Mouse (Mus musculus): ENCODE measurements at regions not wholly inside any gene's neighbourhood (a gene's known extent, or its start where the extent isn't known, plus 50 kb on each side); places are given as distances from the start of the nearest gene placed in this dataset.

DNA sequence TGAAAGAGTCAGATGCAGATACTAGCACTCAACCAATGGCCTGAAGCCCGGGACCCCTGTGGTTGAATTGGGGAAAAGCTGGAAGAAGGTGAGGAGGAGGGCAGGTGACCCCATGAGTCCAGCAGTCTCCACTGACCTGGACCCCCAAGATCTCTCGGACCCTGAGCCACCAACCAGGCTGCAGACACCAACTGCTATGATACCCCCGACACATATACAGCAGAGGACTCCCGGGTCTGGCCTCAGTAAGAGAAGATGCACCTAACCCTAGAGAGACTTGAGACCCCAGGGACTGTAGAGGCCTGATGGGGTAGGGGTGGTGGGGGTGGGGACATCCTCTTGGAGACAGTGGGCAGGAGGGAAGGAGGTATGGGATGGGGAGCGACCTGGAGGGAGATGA is 289.5 kb downstream of the Cxxc4 start:
- no peak for ATAC-seq
- Histone ChIP-seq H3K4me2 (ENCODE audit: low read length) (no peak overlapping the region), H3K9me3 (replicated peaks; ENCODE audit: control insufficient read depth, low read length) (no peaks in the 10 kb centered on the region), H3K27me3 (replicated peaks; ENCODE audit: control insufficient read depth, insufficient read depth, low read length) (no peaks in the 10 kb centered on the region), H3K36me3 (ENCODE audit: control insufficient read depth, insufficient read depth, low read length) (no peaks in the 10 kb centered on the region), H3K9ac (ENCODE audit: low read length) (no peak overlapping the region), H3K27ac (ENCODE audit: low read depth, low read length) (no peak overlapping the region), H3K4me3 (ENCODE audit: low read depth, low read length) (no peak overlapping the region), H3K4me1 (ENCODE audit: control insufficient read depth, insufficient read depth, low read length) (no peaks in the 10 kb centered on the region)
- DNase-seq (ENCODE audit: low spot score) = no peak
- WGBS = 90% methylated on average over 5 of the region's 5 CpGs

DNA sequence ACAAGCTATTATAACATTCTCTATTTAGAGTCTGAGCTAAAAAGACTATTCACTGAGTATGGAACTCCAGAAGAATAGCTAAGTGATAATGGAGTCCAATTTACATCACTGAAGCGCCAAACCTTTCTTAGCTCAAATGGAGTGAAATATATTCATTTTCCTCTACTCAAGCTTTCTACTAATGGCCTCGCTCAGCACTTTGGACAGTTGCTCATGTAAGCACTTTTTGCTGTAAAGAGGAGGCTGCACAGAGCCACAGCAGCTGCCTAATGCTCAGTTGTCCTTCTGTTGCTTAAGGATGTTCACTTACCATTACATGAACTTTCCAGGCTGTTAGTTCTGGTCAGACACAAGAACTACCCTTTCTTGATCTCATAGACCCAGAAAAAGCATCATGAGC is 268.7 kb upstream of the Tacr3 start:
- Histone ChIP-seq H3K9me3 (replicated peaks; ENCODE audit: control insufficient read depth, low read length) (no peaks in the 10 kb centered on the region), H3K36me3 (ENCODE audit: control insufficient read depth, insufficient read depth, low read length) (no peaks in the 10 kb centered on the region), H3K27ac (ENCODE audit: low read depth, low read length) (no peak overlapping the region), H3K9ac (ENCODE audit: low read length) (no peak overlapping the region), H3K4me3 (ENCODE audit: low read depth, low read length) (no peak overlapping the region), H3K4me2 (ENCODE audit: low read length) (no peak overlapping the region), H3K4me1 (ENCODE audit: control insufficient read depth, insufficient read depth, low read length) (no peaks in the 10 kb centered on the region), H3K27me3 (replicated peaks; ENCODE audit: control insufficient read depth, insufficient read depth, low read length) (no peaks in the 10 kb centered on the region)
- peak; percentile 50; the same call in 1 of the 2 replicates for ATAC-seq
- peak; percentile 40 for DNase-seq (ENCODE audit: low spot score)
- 26% methylated on average over 2 of the region's 2 CpGs for WGBS

DNA sequence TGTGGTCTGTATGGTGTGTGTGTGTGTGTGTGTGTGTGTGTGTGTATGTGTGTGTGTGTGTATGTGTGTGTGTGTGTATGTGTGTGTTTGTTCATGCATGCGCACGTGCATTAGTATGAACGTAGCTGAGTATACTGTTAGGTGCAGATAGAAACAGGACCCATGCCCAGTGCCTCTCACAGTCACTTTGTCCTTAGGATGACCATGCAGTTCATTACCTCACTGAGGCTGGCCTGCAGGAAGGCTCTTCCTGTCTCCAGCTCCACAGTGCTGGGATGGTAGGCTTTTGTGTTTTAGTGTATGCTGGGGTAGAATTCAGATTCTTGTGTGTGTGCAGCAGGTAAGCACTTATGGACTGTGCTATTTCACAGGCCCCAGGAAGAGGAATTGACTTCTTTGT is 250.0 kb upstream of the Tacr3 start:
- 89% methylated on average over 3 of the region's 3 CpGs for WGBS
- Histone ChIP-seq H3K9me3 (replicated peaks; ENCODE audit: control insufficient read depth, low read length) (no peaks in the 10 kb centered on the region), H3K9ac (ENCODE audit: low read length) (no peak overlapping the region), H3K4me2 (ENCODE audit: low read length) (no peak overlapping the region), H3K27ac (ENCODE audit: low read depth, low read length) (no peak overlapping the region), H3K4me3 (ENCODE audit: low read depth, low read length) (no peak overlapping the region), H3K27me3 (replicated peaks; ENCODE audit: control insufficient read depth, insufficient read depth, low read length) (no peaks in the 10 kb centered on the region), H3K36me3 (ENCODE audit: control insufficient read depth, insufficient read depth, low read length) (no peaks in the 10 kb centered on the region), H3K4me1 (ENCODE audit: control insufficient read depth, insufficient read depth, low read length) (no peaks in the 10 kb centered on the region)
- ATAC-seq (no peak), DNase-seq (ENCODE audit: low spot score) (no peak)

DNA sequence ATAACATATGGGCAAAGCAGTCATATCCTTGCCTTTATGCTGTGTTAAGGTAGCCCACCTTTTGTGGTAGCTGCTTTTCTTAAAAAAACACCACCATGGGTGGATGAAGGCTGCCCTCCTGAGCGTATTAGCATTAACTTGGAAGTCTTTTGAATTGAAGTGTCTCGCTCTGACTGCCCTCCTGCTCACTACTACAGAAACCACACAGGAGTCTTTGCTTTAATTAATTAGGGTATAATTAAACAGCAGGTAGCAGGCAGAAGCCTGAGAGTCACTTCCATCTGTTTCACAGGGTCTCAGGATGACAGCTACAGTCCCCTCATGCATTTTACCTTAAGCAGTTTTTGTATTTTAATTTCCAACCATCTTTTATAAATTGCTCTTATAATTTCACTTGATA is 240.2 kb upstream of the Tacr3 start:
- H3K36me3 ChIP-seq (ENCODE audit: control insufficient read depth, insufficient read depth, low read length) = no peaks in the 10 kb centered on the region
- DNase-seq (ENCODE audit: low spot score) = no peak
- 5% methylated on average over 2 of the region's 2 CpGs for WGBS
- H3K9me3 ChIP-seq (replicated peaks; ENCODE audit: control insufficient read depth, low read length) = no peaks in the 10 kb centered on the region
- H3K27me3 ChIP-seq (replicated peaks; ENCODE audit: control insufficient read depth, insufficient read depth, low read length) = no peaks in the 10 kb centered on the region
- H3K9ac ChIP-seq (ENCODE audit: low read length) = no peak overlapping the region
- no peaks in the 10 kb centered on the region for H3K4me1 ChIP-seq (ENCODE audit: control insufficient read depth, insufficient read depth, low read length)
- ATAC-seq = peak; percentile 57; the same call in 1 of the 2 replicates
- no peak overlapping the region for H3K4me2 ChIP-seq (ENCODE audit: low read length)
- H3K27ac ChIP-seq (ENCODE audit: low read depth, low read length) = no peak overlapping the region
- H3K4me3 ChIP-seq (ENCODE audit: low read depth, low read length) = no peak overlapping the region

DNA sequence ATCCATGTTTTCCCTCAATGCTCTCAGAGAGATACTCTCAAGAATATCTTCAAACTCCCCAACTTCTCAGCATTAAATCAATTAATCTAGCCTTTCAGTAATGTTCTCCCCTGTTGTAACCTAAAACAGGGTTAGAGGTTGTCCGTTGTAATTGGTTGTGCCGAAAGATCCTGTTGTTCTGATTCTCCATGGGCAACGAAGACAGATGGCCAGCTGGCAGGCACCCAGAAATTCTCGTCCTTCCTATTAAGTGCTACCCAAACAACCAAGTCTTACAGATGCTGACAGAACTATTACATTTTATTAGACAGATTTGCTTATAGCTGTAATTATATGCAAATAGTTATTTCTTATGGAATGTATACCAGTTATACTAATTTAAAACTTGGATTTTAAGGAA is 225.9 kb upstream of the Tacr3 start:
- ATAC-seq (0 out of 2 replicates have a peak, but pooled peaks have one; percentile 21), DNase-seq (ENCODE audit: low spot score) (peak; percentile 72)
- whole genome bisulfite sequencing = 26% methylated on average over 4 of the region's 4 CpGs

DNA sequence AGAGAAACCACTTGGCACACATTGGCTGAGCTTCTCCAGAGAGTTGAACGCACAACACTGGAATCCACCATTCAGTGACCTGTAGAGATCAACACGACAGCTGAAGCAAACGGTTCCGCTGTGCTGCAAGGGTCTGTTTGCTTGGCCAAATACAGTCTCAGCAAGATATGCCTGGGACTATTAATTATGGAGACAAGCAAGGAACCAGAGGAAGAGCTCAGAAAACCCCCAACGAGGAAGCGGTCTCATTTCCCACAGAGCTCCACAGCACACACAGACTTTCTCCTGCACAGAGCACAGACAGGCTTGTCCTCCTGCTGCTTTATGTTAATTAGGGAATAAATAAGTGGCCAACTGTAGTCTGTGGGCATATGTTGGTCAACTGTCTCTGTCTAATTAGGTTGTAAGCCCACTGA is 223.4 kb upstream of the Tacr3 start:
- ATAC-seq (peak; percentile 96), DNase-seq (ENCODE audit: low spot score) (peak; percentile 80)
- 8% methylated on average over 6 of the region's 6 CpGs for WGBS
- no peaks in the 10 kb centered on the region for H3K27me3 ChIP-seq (replicated peaks; ENCODE audit: control insufficient read depth, insufficient read depth, low read length)
- H3K4me2 ChIP-seq (ENCODE audit: low read length) = no peak overlapping the region; the same call in 1 of the 2 replicates
- H3K9me3 ChIP-seq (replicated peaks; ENCODE audit: control insufficient read depth, low read length) = no peaks in the 10 kb centered on the region
- no peak overlapping the region for H3K27ac ChIP-seq (ENCODE audit: low read depth, low read length)
- H3K4me3 ChIP-seq (ENCODE audit: low read depth, low read length) = no peak overlapping the region
- no peaks in the 10 kb centered on the region for H3K36me3 ChIP-seq (ENCODE audit: control insufficient read depth, insufficient read depth, low read length)
- no peak overlapping the region for H3K9ac ChIP-seq (ENCODE audit: low read length)
- peaks cover 10% of the 10 kb centered on the region; the same call in 1 of the 2 replicates for H3K4me1 ChIP-seq (ENCODE audit: control insufficient read depth, insufficient read depth, low read length)

More for the DNA sequence above, 225.9 kb upstream of the Tacr3 start:
- no peak overlapping the region for H3K9ac ChIP-seq (ENCODE audit: low read length)
- H3K4me2 ChIP-seq (ENCODE audit: low read length) = no peak overlapping the region
- no peak overlapping the region for H3K27ac ChIP-seq (ENCODE audit: low read depth, low read length)
- no peak overlapping the region for H3K4me3 ChIP-seq (ENCODE audit: low read depth, low read length)
- H3K36me3 ChIP-seq (ENCODE audit: control insufficient read depth, insufficient read depth, low read length) = no peaks in the 10 kb centered on the region
- no peaks in the 10 kb centered on the region for H3K9me3 ChIP-seq (replicated peaks; ENCODE audit: control insufficient read depth, low read length)
- peaks cover 10% of the 10 kb centered on the region; the same call in 1 of the 2 replicates for H3K4me1 ChIP-seq (ENCODE audit: control insufficient read depth, insufficient read depth, low read length)
- no peaks in the 10 kb centered on the region for H3K27me3 ChIP-seq (replicated peaks; ENCODE audit: control insufficient read depth, insufficient read depth, low read length)

DNA sequence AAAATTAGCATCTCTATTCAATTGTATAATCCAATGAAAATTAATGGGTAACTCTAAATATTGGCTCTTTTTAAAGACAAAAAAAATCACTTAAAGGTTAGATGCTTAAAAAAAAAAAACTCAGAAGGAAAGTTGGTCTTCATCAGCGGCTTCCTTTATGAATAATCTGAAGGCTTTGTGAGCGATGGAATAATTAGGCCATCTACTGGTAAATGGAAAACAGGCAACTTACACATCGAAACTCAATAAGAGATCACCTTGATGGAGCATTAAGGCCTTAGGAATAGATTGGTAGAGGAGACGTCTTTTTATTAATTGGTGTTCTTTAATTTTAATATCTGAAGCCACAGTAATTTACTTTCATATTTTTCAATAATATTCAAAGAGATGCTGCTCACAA is 218.6 kb upstream of the Tacr3 start:
- Histone ChIP-seq H3K9ac (ENCODE audit: low read length) (no peak overlapping the region), H3K9me3 (replicated peaks; ENCODE audit: control insufficient read depth, low read length) (no peaks in the 10 kb centered on the region), H3K4me1 (ENCODE audit: control insufficient read depth, insufficient read depth, low read length) (peaks cover 9% of the 10 kb centered on the region; the same call in 1 of the 2 replicates), H3K4me2 (ENCODE audit: low read length) (no peak overlapping the region), H3K27ac (ENCODE audit: low read depth, low read length) (no peak overlapping the region), H3K27me3 (replicated peaks; ENCODE audit: control insufficient read depth, insufficient read depth, low read length) (no peaks in the 10 kb centered on the region), H3K36me3 (ENCODE audit: control insufficient read depth, insufficient read depth, low read length) (no peaks in the 10 kb centered on the region), H3K4me3 (ENCODE audit: low read depth, low read length) (no peak overlapping the region)
- no peak for ATAC-seq
- 68% methylated on average over 4 of the region's 4 CpGs for WGBS
- peak; percentile 57 for DNase-seq (ENCODE audit: low spot score)

DNA sequence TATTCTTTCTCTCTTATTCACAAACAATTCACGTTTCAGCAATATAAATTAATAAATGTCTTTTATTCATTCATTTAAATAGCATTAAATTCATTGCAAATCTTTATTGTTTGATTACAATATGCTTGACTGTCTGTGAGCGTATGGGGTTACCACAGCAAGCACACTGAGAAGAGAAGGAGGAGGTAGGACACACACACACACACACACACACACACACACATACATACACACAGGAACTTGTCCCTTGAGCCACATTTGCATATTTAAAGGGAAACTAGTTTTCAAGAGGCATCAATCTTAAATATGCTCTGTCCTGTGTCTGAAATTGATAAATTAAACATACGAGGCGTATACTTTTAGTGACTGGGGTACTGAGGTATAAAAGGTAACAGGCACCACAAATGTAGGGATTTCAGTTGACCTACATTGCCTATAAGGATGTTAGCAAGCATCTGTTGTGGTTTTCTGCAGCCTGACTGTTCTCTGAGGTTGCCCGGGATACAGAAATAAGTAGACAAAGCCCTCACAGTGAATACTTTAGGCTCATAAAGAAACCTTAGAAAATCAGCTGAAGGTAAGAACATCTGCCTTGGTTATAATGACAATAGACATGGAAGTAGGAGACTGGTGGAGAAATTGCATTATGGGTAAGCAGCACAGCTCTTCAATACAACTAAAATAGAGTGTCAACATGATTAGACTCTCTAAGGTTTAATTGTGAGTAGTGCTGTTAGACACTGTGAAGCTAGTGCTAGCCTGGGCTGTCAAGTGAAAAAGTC is 217.1 kb upstream of the Tacr3 start:
- no peak overlapping the region for H3K27ac ChIP-seq (ENCODE audit: low read depth, low read length)
- peaks cover 5% of the 10 kb centered on the region; the same call in 1 of the 2 replicates for H3K4me1 ChIP-seq (ENCODE audit: control insufficient read depth, insufficient read depth, low read length)
- 56% methylated on average over 5 of the region's 5 CpGs for WGBS
- H3K36me3 ChIP-seq (ENCODE audit: control insufficient read depth, insufficient read depth, low read length) = no peaks in the 10 kb centered on the region
- H3K27me3 ChIP-seq (replicated peaks; ENCODE audit: control insufficient read depth, insufficient read depth, low read length) = no peaks in the 10 kb centered on the region
- H3K4me3 ChIP-seq (ENCODE audit: low read depth, low read length) = no peak overlapping the region
- no peaks in the 10 kb centered on the region for H3K9me3 ChIP-seq (replicated peaks; ENCODE audit: control insufficient read depth, low read length)
- H3K4me2 ChIP-seq (ENCODE audit: low read length) = no peak overlapping the region
- no peak overlapping the region for H3K9ac ChIP-seq (ENCODE audit: low read length)
- ATAC-seq = no peak
- DNase-seq (ENCODE audit: low spot score) = no peak

DNA sequence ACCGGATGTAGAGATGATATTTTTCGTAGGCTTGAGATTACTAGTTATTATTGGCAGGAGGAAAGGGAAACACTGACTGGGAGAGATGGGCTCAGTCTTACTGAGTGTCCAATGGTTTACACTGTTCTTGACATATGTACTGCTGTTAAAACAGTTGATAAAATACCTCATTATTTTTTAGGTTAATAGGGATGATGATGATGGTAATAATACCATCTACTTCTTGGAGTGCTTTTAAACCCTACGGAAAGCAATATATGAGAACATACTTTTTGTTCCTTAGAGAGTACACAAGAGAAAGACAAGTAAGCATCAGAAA is 216.6 kb upstream of the Tacr3 start:
- DNase-seq (ENCODE audit: low spot score) = no peak
- no peak for ATAC-seq
- Histone ChIP-seq H3K4me2 (ENCODE audit: low read length) (no peak overlapping the region), H3K27me3 (replicated peaks; ENCODE audit: control insufficient read depth, insufficient read depth, low read length) (no peaks in the 10 kb centered on the region), H3K27ac (ENCODE audit: low read depth, low read length) (no peak overlapping the region), H3K9me3 (replicated peaks; ENCODE audit: control insufficient read depth, low read length) (no peaks in the 10 kb centered on the region), H3K4me1 (ENCODE audit: control insufficient read depth, insufficient read depth, low read length) (peaks cover 5% of the 10 kb centered on the region; the same call in 1 of the 2 replicates), H3K4me3 (ENCODE audit: low read depth, low read length) (no peak overlapping the region), H3K9ac (ENCODE audit: low read length) (no peak overlapping the region), H3K36me3 (ENCODE audit: control insufficient read depth, insufficient read depth, low read length) (no peaks in the 10 kb centered on the region)
- 88% methylated on average over 3 of the region's 3 CpGs for WGBS
